Mouse (Mus musculus): ENCODE measurements around the gene Morc4.

- TF ChIP-seq CTCF (IDR thresholded peaks at IDR 0.05; ENCODE audit: low read depth) (no peak), EP300 (IDR thresholded peaks at IDR 0.05; ENCODE audit: low read depth) (no peak)
Observed at GRCm38 (mm10) chrX:139815201-139815600, 56.3 kb downstream of the Morc4 start.

All from liver, postnatal 0 days (tissue).